Mouse (Mus musculus): ENCODE measurements around the gene Dock2.

DNA sequence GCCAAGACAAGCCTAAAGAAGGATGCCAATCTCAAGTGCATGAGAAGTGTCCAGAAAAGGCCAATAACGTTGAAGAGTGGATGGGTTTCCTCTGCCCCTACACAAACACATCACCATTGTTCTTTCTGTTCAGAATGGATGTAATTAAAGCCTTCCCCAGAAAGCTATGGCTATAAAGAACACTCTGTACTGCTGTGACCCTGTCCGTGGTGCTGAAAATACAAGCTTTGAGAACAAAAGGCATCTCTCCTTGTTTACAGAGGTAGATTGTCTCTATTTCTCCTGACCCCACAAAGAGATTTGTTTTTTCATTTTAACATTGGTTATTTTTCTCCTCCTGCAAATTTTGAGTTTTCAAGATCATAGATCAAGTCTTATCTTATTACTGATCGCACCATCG is 335.8 kb downstream of the Dock2 start:
- no peak for TF ChIP-seq CTCF (IDR thresholded peaks at IDR 0.05; ENCODE audit: low read depth)
- TF ChIP-seq EP300 (IDR thresholded peaks at IDR 0.05; ENCODE audit: low read depth): no peak
